Mouse (Mus musculus) liver, postnatal 0 days (tissue): Measurements from ENCODE around the gene Hist1h2ao. TPM values are rescaled to one million over a fixed set of nuclear protein-coding genes. Genes with fewer than 3 reads are reported as not detected.
"Not testable (repeated sequence)": the region's sequence is repeated elsewhere in the genome, so short reads cannot be mapped to it uniquely, and the experiment has no call there.

ENCODE experiments used
- ATAC-seq: fragments of 200-750 bp; cut with Nextera tagmentation; 2 replicates; pipeline ENCODE4 v1.8.0; 2017; ENCODE audit warnings: mild to moderate bottlenecking, moderate library complexity
- DNase-seq: peaks from one replicate; pipeline ENCODE4 v3.0.0-alpha.2; 2016
- H3K27ac ChIP-seq: fragments of 300-500 bp; sonication (generic); 2 replicates; pipeline ENCODE4 v1.5.1; 2014; ENCODE audit warnings: antibody characterized with exemption, moderate library complexity, mild to moderate bottlenecking, low read depth
- H3K27me3 ChIP-seq: fragments of 300-500 bp; sonication (generic); 2 replicates; pipeline ENCODE4 v1.6.1; 2014; ENCODE audit warnings: low read length, control low read depth, mixed read lengths; ENCODE audit not compliant: insufficient read depth
- H3K36me3 ChIP-seq: fragments of 300-500 bp; sonication (generic); replicated peaks from 2 replicates; pipeline ENCODE4 v1.6.1; 2014; ENCODE audit warnings: mild to moderate bottlenecking, control low read depth, low read length, moderate library complexity, mixed read lengths; ENCODE audit not compliant: insufficient read depth
- H3K4me1 ChIP-seq: fragments of 300-500 bp; sonication (generic); 2 replicates; pipeline ENCODE4 v1.6.1; 2014; ENCODE audit warnings: antibody characterized with exemption, mild to moderate bottlenecking, control low read depth; ENCODE audit not compliant: insufficient read depth
- H3K4me2 ChIP-seq: fragments of 300-500 bp; sonication (generic); 2 replicates; pipeline ENCODE4 v1.6.1; 2014; ENCODE audit warnings: low read depth, mild to moderate bottlenecking, low read length, moderate library complexity, mixed read lengths
- H3K4me3 ChIP-seq: fragments of 300-500 bp; sonication (generic); 2 replicates; pipeline ENCODE4 v1.5.1; 2014; ENCODE audit warnings: low read depth, low read length
- H3K9ac ChIP-seq: fragments of 300-500 bp; sonication (generic); replicated peaks from 2 replicates; pipeline ENCODE4 v1.6.1; 2014; ENCODE audit warnings: mild to moderate bottlenecking, moderate library complexity
- H3K9me3 ChIP-seq: fragments of 300-500 bp; sonication (generic); 2 replicates; pipeline ENCODE4 v1.6.1; 2016; ENCODE audit warnings: mild to moderate bottlenecking, control low read depth, low read length, mixed read lengths
- CTCF ChIP-seq: sonication (generic); IDR thresholded peaks from 2 replicates; pipeline ENCODE4 v1.5.1; 2016; ENCODE audit warnings: antibody characterized with exemption, low read depth
- EP300 ChIP-seq: IDR thresholded peaks from 2 replicates; pipeline ENCODE4 v1.6.1; 2016; ENCODE audit warnings: antibody characterized with exemption, low read depth, mild to moderate bottlenecking
- WGBS: fragments of 180-500 bp; shearing (Covaris S2); extraction: QIAGEN DNeasy Blood & Tissue Kit; methylation state at CpG from one replicate; pipeline ENCODE4 v1.1.7; 2014; ENCODE audit not compliant: insufficient replicate concordance; 5-methylcytosine and 5-hydroxymethylcytosine counted together
- polyA plus RNA-seq: library from polyadenylated mRNA; unstranded; fragments of >200 nt; fragmentation: Nextera tagmentation; extraction: Ambion mirVana; gene quantifications from 2 replicates; pipeline ENCODE4 v1.2.1, GENCODE M21; 2015

The Hist1h2ao gene
- polyA plus RNA-seq, result not detected in 2 replicates

DNA sequence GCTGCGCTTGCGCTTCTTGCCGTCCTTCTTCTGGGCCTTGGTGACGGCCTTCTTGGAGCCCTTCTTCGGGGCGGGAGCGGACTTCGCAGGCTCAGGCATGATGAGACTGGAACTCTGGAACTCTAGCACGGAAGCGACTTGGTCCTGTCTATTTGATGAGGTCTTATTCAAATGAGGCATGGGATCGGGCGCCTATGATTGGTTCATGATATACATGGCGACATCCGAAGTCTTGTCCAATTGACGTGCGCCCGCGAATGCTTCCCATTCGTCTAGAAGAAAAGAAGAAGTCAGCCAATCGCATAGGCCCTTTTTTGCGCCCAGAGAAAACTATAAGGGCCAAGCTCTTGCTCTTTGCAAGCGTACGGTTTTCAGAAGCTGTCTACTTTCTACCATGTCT lies at the start of gene Hist1h2ao, which contains the start of gene Hist1h2bq:
Gene Hist1h2ao, plus strand, starts transcription at position 393 of the 400 bp plus-strand sequence.
Gene Hist1h2bq, minus strand, starts transcription at position 125 of the 400 bp plus-strand sequence.
- WGBS, result no CpG with 5 or more reads among the region's 23 CpGs
- not testable (repeated sequence) for H3K9me3 ChIP-seq, H3K9ac ChIP-seq

DNA sequence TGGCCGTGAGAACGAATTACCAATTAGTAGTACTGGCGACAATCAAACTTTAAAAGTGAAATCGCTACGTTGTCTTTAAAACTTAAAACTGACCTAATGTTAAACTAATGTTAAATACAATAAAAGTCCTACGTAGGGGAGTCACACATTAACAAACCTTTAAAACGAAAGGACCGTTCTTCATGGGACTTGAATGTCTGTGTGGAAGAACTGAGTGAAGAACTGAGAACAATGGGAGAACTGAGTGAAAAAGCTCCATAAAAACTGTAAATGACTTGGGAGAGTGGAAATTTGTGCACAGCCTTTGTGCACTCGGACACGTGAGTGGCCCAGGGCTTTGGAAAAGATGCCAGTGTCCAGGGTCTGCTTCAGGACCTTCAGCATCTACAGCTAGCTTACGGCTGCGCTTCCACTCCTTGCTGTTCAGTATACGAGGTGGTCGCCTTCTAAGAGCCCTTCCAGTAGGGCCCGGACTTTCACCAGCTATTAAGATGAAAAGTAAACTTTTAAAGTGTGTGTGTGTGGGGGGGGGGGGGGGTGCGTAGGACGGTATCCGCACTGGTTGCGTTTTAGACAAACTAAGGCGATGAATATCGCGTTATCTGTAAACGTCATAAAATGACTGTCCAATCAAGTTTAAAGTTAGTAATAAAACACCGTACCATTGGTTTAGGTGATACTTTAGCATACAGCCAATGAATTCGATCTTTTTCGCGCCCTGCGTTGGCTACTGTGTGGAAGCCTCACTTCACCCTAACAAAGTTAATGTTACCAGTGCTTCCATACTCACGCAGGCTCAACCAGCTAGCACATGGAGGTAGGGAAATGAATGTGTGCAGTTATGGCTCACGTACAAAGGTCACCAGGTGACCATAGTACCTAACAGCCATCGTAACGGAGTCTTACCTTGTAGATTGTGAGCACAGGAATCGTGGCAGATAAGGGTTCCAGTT lies 31.2 kb upstream of the Hist1h2ao start:
- H3K36me3 ChIP-seq, result no peaks in the 10 kb centered on the region
- TF ChIP-seq CTCF (no peak), EP300 (no peak; the same call in 1 of the 2 replicates)
- H3K27ac ChIP-seq, result peak overlapping the region; percentile 95
- 3% methylated on average over 33 of the region's 33 CpGs for WGBS
- H3K9me3 ChIP-seq, result no peaks in the 10 kb centered on the region
- peak overlapping the region; percentile 80 for H3K4me2 ChIP-seq
- H3K4me1 ChIP-seq, result peaks cover 13% of the 10 kb centered on the region
- peak overlapping the region; percentile 61 for H3K4me3 ChIP-seq
- peak overlapping the region; percentile 87 for H3K9ac ChIP-seq
- ATAC-seq (peak; percentile 72), DNase-seq (peak; percentile 78)
- H3K27me3 ChIP-seq, result no peaks in the 10 kb centered on the region

More for the DNA sequence above, at the start of gene Hist1h2ao, which contains the start of gene Hist1h2bq:
- H3K27ac ChIP-seq, H3K27me3 ChIP-seq, H3K36me3 ChIP-seq, H3K4me1 ChIP-seq, DNase-seq, H3K4me3 ChIP-seq, H3K4me2 ChIP-seq: not testable (repeated sequence)
- ATAC-seq, result peak; percentile 88

DNA sequence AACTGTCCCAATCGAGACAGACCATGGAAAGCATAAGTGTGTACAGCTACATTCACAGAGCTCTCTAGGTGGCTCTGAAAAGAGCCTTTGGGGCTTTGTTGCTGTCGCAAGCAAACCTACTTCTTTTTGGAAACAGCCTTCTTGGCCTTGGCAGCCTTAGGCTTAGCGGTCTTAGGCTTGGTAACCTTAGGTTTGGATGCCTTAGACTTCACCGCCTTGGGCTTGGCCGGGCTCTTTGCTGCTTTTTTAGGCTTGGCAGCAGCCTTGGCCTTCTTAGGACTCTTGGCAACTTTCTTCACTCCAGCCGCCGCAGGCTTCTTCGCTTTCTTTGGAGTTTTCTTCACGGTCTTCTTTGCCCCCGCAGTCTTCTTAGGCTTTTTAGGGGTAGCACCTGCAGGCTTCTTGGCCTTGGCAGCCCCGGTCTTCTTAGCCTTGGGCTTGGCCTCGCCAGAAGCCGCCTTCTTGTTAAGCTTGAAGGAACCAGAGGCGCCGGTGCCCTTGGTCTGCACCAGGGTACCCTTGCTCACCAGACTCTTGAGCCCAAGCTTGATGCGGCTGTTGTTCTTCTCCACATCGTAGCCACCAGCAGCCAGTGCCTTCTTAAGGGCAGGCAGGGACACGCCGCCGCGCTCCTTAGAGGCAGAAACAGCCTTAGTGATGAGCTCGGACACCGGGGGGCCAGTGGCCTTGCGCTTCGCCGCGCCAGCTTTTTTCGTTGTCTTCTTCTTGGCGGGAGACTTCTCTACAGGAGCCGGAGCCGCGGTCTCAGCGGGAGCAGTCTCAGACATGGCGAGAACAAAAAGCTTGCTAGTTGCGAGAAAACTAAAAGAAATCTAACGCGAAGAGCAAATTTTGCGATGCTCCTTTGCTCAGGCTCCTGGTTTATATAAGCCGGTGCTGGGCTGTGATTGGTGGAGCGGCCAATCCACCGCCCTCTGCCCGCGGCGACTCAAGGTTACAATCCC lies 30.2 kb upstream of the Hist1h2ao start, which contains the start of gene Hist1h1b:
Gene Hist1h1b, minus strand, starts transcription at position 859 of the 965 bp plus-strand sequence.
- H3K4me1 ChIP-seq, result peaks cover 17% of the 10 kb centered on the region
- no peak for TF ChIP-seq EP300
- TF ChIP-seq CTCF, result peak; percentile 18
- ATAC-seq (peak; percentile 49), DNase-seq (peak; percentile 85)
- peak within 1 kb of the TSS; percentile 80 for H3K4me2 ChIP-seq
- H3K27ac ChIP-seq, result peak within 1 kb of the TSS; percentile 95
- no peaks in the 10 kb centered on the region for H3K27me3 ChIP-seq
- no peaks in the 10 kb centered on the region for H3K9me3 ChIP-seq
- no peaks in the 10 kb centered on the region for H3K36me3 ChIP-seq
- WGBS, result under 1% methylated on average over 44 of the region's 44 CpGs
- H3K4me3 ChIP-seq, result peak within 1 kb of the TSS; percentile 61
- peak within 1 kb of the TSS; percentile 87 for H3K9ac ChIP-seq

DNA sequence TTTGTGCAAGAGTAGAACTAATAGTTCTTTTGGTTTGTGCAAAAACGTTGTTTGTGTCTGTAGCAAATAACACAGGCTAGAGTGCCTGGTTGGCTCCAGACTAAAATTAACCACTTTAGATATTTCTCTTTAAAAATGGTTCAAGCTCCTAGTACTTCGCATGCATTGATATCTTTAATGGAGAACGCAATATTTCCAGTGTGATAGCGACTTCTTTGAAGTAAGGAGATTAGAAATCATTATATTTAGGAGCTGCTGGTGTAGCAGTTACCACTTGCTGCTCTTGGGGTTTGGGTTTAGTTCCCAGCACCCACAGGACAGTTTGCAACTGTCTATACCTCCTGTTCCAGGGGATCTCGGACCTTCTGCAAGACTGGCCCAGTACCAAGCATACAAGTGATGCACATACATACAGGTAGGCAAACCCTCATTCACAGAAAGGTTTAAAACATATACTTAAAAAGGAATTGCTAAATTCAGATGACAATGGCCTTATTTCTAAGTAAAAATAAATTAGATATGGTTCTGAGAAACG lies 29.2 kb upstream of the Hist1h2ao start:
- Histone ChIP-seq H3K4me3 (peak overlapping the region; percentile 61), H3K27ac (peak overlapping the region; percentile 95), H3K27me3 (no peaks in the 10 kb centered on the region), H3K9ac (peak overlapping the region; percentile 87), H3K9me3 (no peaks in the 10 kb centered on the region), H3K36me3 (no peaks in the 10 kb centered on the region), H3K4me1 (peaks cover 21% of the 10 kb centered on the region), H3K4me2 (peak overlapping the region; percentile 80)
- 39% methylated on average over 6 of the region's 6 CpGs for WGBS
- ATAC-seq (no peak), DNase-seq (no peak)
- TF ChIP-seq CTCF (no peak), EP300 (no peak)

DNA sequence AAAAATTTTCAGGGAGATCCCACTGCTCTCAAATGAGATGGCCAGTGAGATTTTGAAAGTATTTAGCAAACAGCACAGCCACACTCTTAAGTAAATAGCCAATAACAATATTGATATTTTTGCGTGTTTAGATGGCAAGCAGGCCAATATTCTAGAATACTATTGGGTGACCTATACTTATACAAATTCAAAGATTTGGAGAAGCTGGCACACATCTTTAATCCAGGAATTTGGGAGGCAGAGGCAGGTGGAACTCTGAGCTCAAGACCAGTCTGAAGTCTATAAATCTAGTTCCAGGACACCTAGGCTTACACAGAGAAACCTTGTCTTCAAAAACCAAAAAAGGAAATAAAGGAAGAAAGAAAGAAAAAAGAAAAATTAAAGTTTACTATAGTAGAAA lies 28.6 kb upstream of the Hist1h2ao start:
- H3K36me3 ChIP-seq, result no peaks in the 10 kb centered on the region
- no peaks in the 10 kb centered on the region for H3K27me3 ChIP-seq
- peak overlapping the region; percentile 80; the same call in 1 of the 2 replicates for H3K4me2 ChIP-seq
- WGBS, result 76% methylated on average over 1 of the region's 1 CpGs
- no peaks in the 10 kb centered on the region for H3K9me3 ChIP-seq
- no peak for ATAC-seq
- no peak for TF ChIP-seq EP300
- TF ChIP-seq CTCF, result no peak
- H3K27ac ChIP-seq, result peak overlapping the region; percentile 95
- peak overlapping the region; percentile 13; the same call in 1 of the 2 replicates for H3K4me3 ChIP-seq
- peaks cover 22% of the 10 kb centered on the region for H3K4me1 ChIP-seq
- H3K9ac ChIP-seq, result no peak overlapping the region
- no peak for DNase-seq
